Mouse (Mus musculus): ENCODE results near the gene Gabrb3. TPM values are rescaled to one million over a fixed set of nuclear protein-coding genes. Genes with fewer than 3 reads are reported as not detected.

Gabrb3 gene
- total and polyA plus RNA-seq, 3 experiments, result 0.16 TPM; not detected in 2

GRCm38 (mm10) chr7:57509681-57510141 lies 90.2 kb downstream of the Gabrb3 start, which contains the start of gene Gabra5:
Gabra5 (minus strand) TSS chr7:57510059.
- H3K27me3 ChIP-seq (ENCODE audit: insufficient read depth, low read length), result no peaks in the 10 kb centered on the region
- DNase-seq (ENCODE audit: low spot score) (no peak), ATAC-seq (ENCODE audit: extremely low read depth, insufficient number of reproducible peaks, low FRiP score, poor library complexity, severe bottlenecking) (no peak)
- no peak within 1 kb of the TSS; the same call in 1 of the 2 replicates for H3K4me3 ChIP-seq (ENCODE audit: low read depth, low read length)
- no peaks in the 10 kb centered on the region for H3K36me3 ChIP-seq (replicated peaks)
- H3K4me1 ChIP-seq (ENCODE audit: insufficient read depth, low read depth, low read length), result no peaks in the 10 kb centered on the region
- peaks cover 37% of the 10 kb centered on the region for H3K9me3 ChIP-seq (replicated peaks)
- TF ChIP-seq CTCF (IDR thresholded peaks at IDR 0.05; ENCODE audit: low read depth, low read length), result no peak

- no peak for ATAC-seq (ENCODE audit: extremely low read depth, insufficient number of reproducible peaks, low FRiP score, poor library complexity, severe bottlenecking)
- no peak for DNase-seq (ENCODE audit: low spot score)
- Histone ChIP-seq H3K4me3 (ENCODE audit: low read depth, low read length) (no peak overlapping the region), H3K27me3 (ENCODE audit: insufficient read depth, low read length) (no peaks in the 10 kb centered on the region), H3K4me1 (ENCODE audit: insufficient read depth, low read depth, low read length) (no peaks in the 10 kb centered on the region), H3K9me3 (replicated peaks) (peaks cover 35% of the 10 kb centered on the region), H3K36me3 (replicated peaks) (no peaks in the 10 kb centered on the region)
- TF ChIP-seq GATA2 (IDR thresholded peaks at IDR 0.05; ENCODE audit: borderline replicate concordance, low read depth, low read length) (no peak), GATA1 (IDR thresholded peaks at IDR 0.05; ENCODE audit: borderline replicate concordance, low read length) (no peak), CTCF (IDR thresholded peaks at IDR 0.05; ENCODE audit: low read depth, low read length) (no peak), TAL1 (conservative IDR thresholded peaks at IDR 0.05; ENCODE audit: low read depth, low read length) (no peak), POLR2AphosphoS5 (IDR thresholded peaks at IDR 0.05; ENCODE audit: insufficient replicate concordance, low read depth, low read length) (no peak)
These were observed 93.5 kb downstream of the Gabrb3 start for GRCm38 (mm10) chr7:57512955-57513354.

GRCm38 (mm10) chr7:57529451-57529850 lies 110.0 kb downstream of the Gabrb3 start:
- H3K9me3 ChIP-seq (replicated peaks), result peaks cover 17% of the 10 kb centered on the region
- H3K4me3 ChIP-seq (ENCODE audit: low read depth, low read length), result no peak overlapping the region
- ATAC-seq (ENCODE audit: extremely low read depth, insufficient number of reproducible peaks, low FRiP score, poor library complexity, severe bottlenecking), result no peak
- no peak for TF ChIP-seq CTCF (IDR thresholded peaks at IDR 0.05; ENCODE audit: low read depth, low read length)
- TF ChIP-seq TAL1 (conservative IDR thresholded peaks at IDR 0.05; ENCODE audit: low read depth, low read length), result no peak
- no peak for TF ChIP-seq GATA1 (IDR thresholded peaks at IDR 0.05; ENCODE audit: borderline replicate concordance, low read length)
- no peak for TF ChIP-seq GATA2 (IDR thresholded peaks at IDR 0.05; ENCODE audit: borderline replicate concordance, low read depth, low read length)
- TF ChIP-seq POLR2AphosphoS5 (IDR thresholded peaks at IDR 0.05; ENCODE audit: insufficient replicate concordance, low read depth, low read length), result no peak
- DNase-seq (ENCODE audit: low spot score), result no peak
- no peaks in the 10 kb centered on the region for H3K36me3 ChIP-seq (replicated peaks)
- no peaks in the 10 kb centered on the region for H3K27me3 ChIP-seq (ENCODE audit: insufficient read depth, low read length)
- H3K4me1 ChIP-seq (ENCODE audit: insufficient read depth, low read depth, low read length), result no peaks in the 10 kb centered on the region

GRCm38 (mm10) chr7:57529954-57530353 lies 110.5 kb downstream of the Gabrb3 start:
- H3K36me3 ChIP-seq (replicated peaks), result no peaks in the 10 kb centered on the region
- peaks cover 17% of the 10 kb centered on the region for H3K9me3 ChIP-seq (replicated peaks)
- TF ChIP-seq POLR2AphosphoS5 (IDR thresholded peaks at IDR 0.05; ENCODE audit: insufficient replicate concordance, low read depth, low read length), result no peak
- TF ChIP-seq GATA2 (IDR thresholded peaks at IDR 0.05; ENCODE audit: borderline replicate concordance, low read depth, low read length), result no peak
- TF ChIP-seq GATA1 (IDR thresholded peaks at IDR 0.05; ENCODE audit: borderline replicate concordance, low read length), result no peak
- TF ChIP-seq CTCF (IDR thresholded peaks at IDR 0.05; ENCODE audit: low read depth, low read length), result no peak
- TF ChIP-seq TAL1 (conservative IDR thresholded peaks at IDR 0.05; ENCODE audit: low read depth, low read length), result no peak
- ATAC-seq (ENCODE audit: extremely low read depth, insufficient number of reproducible peaks, low FRiP score, poor library complexity, severe bottlenecking) (no peak), DNase-seq (ENCODE audit: low spot score) (no peak)
- H3K27me3 ChIP-seq (ENCODE audit: insufficient read depth, low read length), result no peaks in the 10 kb centered on the region
- no peak overlapping the region for H3K4me3 ChIP-seq (ENCODE audit: low read depth, low read length)
- H3K4me1 ChIP-seq (ENCODE audit: insufficient read depth, low read depth, low read length), result no peaks in the 10 kb centered on the region

GRCm38 (mm10) chr7:57532676-57533075 lies 113.2 kb downstream of the Gabrb3 start:
- no peak overlapping the region for H3K4me3 ChIP-seq (ENCODE audit: low read depth, low read length)
- H3K4me1 ChIP-seq (ENCODE audit: insufficient read depth, low read depth, low read length), result no peaks in the 10 kb centered on the region
- ATAC-seq (ENCODE audit: extremely low read depth, insufficient number of reproducible peaks, low FRiP score, poor library complexity, severe bottlenecking) (no peak), DNase-seq (ENCODE audit: low spot score) (no peak)
- no peaks in the 10 kb centered on the region for H3K36me3 ChIP-seq (replicated peaks)
- peaks cover 24% of the 10 kb centered on the region for H3K9me3 ChIP-seq (replicated peaks)
- no peak for TF ChIP-seq CTCF (IDR thresholded peaks at IDR 0.05; ENCODE audit: low read depth, low read length)
- no peak for TF ChIP-seq POLR2AphosphoS5 (IDR thresholded peaks at IDR 0.05; ENCODE audit: insufficient replicate concordance, low read depth, low read length)
- TF ChIP-seq GATA2 (IDR thresholded peaks at IDR 0.05; ENCODE audit: borderline replicate concordance, low read depth, low read length), result no peak
- no peak for TF ChIP-seq TAL1 (conservative IDR thresholded peaks at IDR 0.05; ENCODE audit: low read depth, low read length)
- TF ChIP-seq GATA1 (IDR thresholded peaks at IDR 0.05; ENCODE audit: borderline replicate concordance, low read length), result no peak
- H3K27me3 ChIP-seq (ENCODE audit: insufficient read depth, low read length), result no peaks in the 10 kb centered on the region

GRCm38 (mm10) chr7:57538565-57538964 lies 119.1 kb downstream of the Gabrb3 start:
- Histone ChIP-seq H3K27me3 (ENCODE audit: insufficient read depth, low read length) (no peaks in the 10 kb centered on the region), H3K36me3 (replicated peaks) (no peaks in the 10 kb centered on the region), H3K4me3 (ENCODE audit: low read depth, low read length) (no peak overlapping the region), H3K9me3 (replicated peaks) (peaks cover 12% of the 10 kb centered on the region), H3K4me1 (ENCODE audit: insufficient read depth, low read depth, low read length) (no peaks in the 10 kb centered on the region)
- ATAC-seq (ENCODE audit: extremely low read depth, insufficient number of reproducible peaks, low FRiP score, poor library complexity, severe bottlenecking) (no peak), DNase-seq (ENCODE audit: low spot score) (no peak)
- TF ChIP-seq POLR2AphosphoS5 (IDR thresholded peaks at IDR 0.05; ENCODE audit: insufficient replicate concordance, low read depth, low read length) (no peak), CTCF (IDR thresholded peaks at IDR 0.05; ENCODE audit: low read depth, low read length) (0 out of 2 replicates have a peak, but pooled peaks have one; percentile 6)

Data from G1E (cell line).